Mouse (Mus musculus): ENCODE results near the gene Taar7f.
"Not testable (repeated sequence)": the region's sequence is repeated elsewhere in the genome, so short reads cannot be mapped to it uniquely, and the experiment has no call there.

DNA sequence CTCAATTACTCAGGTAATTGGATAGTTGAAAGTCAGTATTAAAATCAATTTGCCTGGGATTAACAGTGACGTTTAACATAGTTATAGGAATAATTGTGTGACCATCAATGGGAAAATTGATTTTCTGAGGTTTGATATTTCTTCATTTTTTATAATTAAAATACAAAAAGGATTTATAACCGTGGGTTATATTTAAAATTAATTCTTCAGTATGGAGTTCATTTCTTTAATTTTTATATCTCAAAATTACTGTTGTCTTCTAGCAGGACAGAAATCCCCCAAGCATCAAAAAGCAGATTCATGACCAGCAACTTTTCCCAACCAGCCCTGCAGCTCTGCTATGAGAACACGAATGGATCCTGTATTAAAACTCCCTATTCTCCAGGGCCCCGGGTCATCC lies 26.9 kb downstream of the Taar7f start, which contains the start of gene Taar8a:
- not testable (repeated sequence) for TF ChIP-seq CTCF (IDR thresholded peaks at IDR 0.05; ENCODE audit: borderline replicate concordance, insufficient read depth, low read length); POLR2A (IDR thresholded peaks at IDR 0.05; ENCODE audit: low read depth, low read length)
